Mouse (Mus musculus): Measurements from ENCODE around the gene Pnma5.
"Not testable (repeated sequence)": the region's sequence is repeated elsewhere in the genome, so short reads cannot be mapped to it uniquely, and the experiment has no call there.

Gene Pnma5

DNA sequence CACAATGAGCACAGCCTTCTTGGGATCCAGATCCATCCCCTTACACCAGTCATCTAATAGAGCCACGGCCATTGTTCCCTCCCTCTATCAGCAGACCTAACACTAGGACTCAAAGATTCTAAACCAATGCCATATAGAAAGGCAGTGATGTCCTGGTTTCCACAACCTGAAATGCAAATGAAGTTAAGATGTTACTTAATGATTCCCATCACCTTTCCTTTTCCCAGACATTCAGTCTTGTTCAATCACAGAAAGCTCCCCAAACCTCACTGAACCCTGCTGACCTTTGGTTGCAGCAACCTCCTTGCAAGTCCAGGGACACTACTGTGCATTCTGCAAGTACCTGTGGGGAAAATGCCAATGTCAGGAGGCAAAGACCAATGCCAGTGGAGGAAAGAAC, at the start of gene Pnma5:
Pnma5 (minus strand) TSS at position 101 of the 400 bp plus-strand sequence.
- ChIA-PET CTCF (no interaction called here), POLR2A (no interaction called here)

DNA sequence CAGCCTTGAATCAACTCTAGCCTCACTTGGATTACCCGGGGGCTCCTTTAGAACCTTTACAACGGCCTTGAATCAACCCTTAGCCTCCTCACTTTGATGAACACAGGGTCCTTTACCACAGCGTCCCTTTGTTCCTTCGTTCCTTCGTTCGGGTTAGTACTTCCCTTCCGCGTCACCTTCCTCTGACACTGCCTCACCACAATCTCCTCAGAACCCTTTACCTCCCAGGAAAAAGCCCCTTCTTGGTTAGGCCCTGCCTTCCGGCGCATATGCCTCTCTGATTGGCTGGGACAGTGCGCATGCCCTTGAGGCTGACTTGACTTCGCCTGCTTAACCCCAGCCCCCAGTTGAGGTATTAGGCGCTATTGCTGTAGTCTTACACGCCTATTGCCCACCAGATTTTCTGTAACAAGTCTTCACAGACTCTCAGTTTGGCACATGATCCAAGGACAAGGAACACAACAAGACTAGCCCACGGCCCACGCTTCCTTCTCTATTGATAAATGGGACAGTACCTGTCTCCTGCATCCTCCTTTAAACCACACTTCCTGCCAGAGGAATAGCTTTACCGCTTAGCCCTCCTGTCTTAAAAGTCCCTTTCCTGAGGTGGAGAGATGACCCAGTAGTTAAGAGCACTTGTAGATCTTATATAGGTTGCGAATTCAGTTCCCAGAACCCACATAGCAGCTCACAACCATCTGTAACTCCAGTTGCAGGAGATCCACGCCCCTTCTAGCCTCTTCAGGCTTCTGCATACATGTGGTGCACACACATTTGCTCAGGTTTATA, 45.6 kb upstream of the Pnma5 start, which contains the start of gene Xlr4a:
Xlr4a (minus strand) TSS at position 212 of the 789 bp plus-strand sequence.
- POLR2A ChIA-PET, CTCF ChIA-PET: not testable (repeated sequence)

DNA sequence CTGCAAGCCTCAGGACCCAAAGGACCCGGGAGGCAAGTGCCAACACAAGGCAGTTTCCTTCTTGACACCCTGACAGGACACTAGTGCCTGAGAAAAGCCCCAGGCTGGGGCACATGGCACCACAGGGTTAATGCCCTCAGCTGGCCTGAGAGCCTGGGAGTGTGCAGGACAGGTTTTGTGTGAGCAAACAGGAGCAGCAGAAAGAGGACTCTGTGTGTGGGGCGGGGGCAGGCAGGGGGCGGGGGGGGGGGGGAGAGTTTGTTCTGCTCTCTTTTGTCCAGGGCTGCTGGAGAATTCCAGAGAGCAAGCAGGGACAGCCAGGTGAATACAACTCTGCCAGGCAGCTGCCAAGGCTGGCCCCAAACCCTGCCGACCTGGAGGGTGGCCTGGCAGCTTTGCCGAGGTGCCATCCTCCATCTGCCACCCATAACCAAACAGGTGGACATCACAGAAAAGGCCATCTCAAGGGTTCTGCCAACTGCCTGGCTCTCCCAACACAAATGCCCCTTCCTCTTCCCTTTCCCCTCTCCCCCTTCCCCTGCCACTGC, 29.9 kb upstream of the Pnma5 start:
- POLR2A ChIA-PET, CTCF ChIA-PET: not testable (repeated sequence)

DNA sequence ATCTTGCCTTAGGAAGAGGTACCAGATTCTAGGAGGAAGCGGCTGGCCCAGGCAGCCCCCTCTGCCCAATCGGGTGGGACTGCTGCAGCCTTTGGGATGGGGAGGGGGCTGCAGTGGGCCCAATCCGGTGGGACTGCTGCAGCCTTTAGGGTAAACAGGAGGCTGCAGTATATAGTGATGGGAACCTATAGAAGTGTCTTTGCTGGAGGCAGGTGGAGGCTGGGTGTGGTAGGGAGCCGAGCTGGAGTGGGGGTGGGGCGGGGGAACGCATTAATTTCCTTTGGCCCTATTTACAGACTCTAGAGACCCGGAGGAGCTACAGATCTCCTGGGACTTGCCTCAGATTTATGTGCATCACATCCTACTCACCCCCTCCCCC, 27.5 kb upstream of the Pnma5 start, which contains the start of gene Pnma3:
Pnma3 (plus strand) TSS at position 373 of the 379 bp plus-strand sequence.
- ChIA-PET CTCF (no interaction called here), POLR2A (interaction anchor here in 2 of 4 experiments (1.1 to 1.2 kb wide), 2 partner anchors 10 to 11 kb away, joined by 3 to 5 read pairs; no protein-coding TSS in a partner anchor)

GRCm38 (mm10) chrX:73063512-73064414, 26.9 kb upstream of the Pnma5 start:
- POLR2A ChIA-PET = interaction anchor here in 3 of 4 experiments (0.8 to 1.2 kb wide), 3 partner anchors 10 to 439 kb away, joined by 3 to 5 read pairs (median 3); partner anchors contain the start of gene Atp2b3 (in 1 of the 3)
- CTCF ChIA-PET = no interaction called here

DNA sequence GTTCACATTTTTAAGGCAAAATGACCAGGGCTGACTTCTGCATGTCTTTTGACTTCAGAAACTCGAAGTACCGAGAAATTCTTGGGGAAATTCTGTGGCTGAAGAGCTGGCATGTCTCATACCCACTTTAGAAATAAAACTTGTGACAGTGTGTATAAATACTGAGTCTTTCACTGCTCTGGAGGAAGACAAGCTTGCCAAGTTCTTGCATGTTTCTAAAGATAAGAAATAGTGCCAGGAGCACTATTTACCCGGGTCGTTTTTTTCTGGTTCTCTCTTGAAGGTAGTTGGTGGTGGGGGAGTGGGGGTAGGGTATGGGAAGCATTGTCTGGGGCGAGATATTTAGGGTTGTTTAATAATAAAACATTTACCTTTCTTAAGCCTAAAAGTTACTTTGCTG, 25.4 kb upstream of the Pnma5 start:
- CTCF ChIA-PET = interaction anchor here in 1 of 4 experiments (1.2 kb wide), 1 partner anchor 8 kb away, joined by 3 read pairs; no protein-coding TSS in a partner anchor
- POLR2A ChIA-PET = no interaction called here

DNA sequence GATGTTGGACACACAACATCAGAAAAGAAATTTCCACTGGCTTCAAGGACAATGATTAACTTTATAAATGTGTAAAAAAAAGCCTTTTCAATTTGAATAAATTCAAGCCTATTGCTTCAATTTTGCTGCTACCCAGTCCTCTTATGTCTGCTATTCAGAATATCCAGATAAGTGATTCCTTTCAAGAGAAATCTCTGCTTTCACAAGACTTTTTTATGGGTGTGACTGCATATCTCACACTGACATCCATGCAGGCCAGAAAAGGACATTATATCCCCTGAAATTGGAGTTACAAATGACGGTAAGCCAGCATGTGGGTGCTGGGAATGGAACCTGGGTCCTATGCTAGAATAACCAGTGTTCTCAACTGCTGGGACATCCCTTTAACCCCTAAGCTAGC, 24.6 kb upstream of the Pnma5 start:
- ChIA-PET CTCF (no interaction called here), POLR2A (no interaction called here)

- ChIA-PET CTCF (interaction anchor here (0.5 to 2.8 kb wide), 29 partner anchors 8 to 1196 kb away, joined by 3 to 17 read pairs (median 4); partner anchors contain the start of genes F8a (in 1 of the 4), Haus7 (in 1 of the 4) and Irak1 (in 1 of the 4)), POLR2A (interaction anchor here (0.5 to 2.8 kb wide), 27 partner anchors 10 to 1192 kb away, joined by 3 to 26 read pairs (median 5); partner anchors contain the start of genes Haus7 (in 2 of the 4), Dusp9 (in 1 of the 4), Pnma3 (in 1 of the 4) and Xlr3a (in 1 of the 4))
Observed at GRCm38 (mm10) chrX:73053860-73054563, 17.1 kb upstream of the Pnma5 start.

- CTCF ChIA-PET = no interaction called here
- POLR2A ChIA-PET = interaction anchor here in 3 of 4 experiments (0.6 to 2.3 kb wide), 15 partner anchors 10 to 598 kb away, joined by 3 to 26 read pairs (median 5); partner anchors contain the start of gene Haus7 (in 1 of the 3)
Observed at GRCm38 (mm10) chrX:73039666-73040065, 2.8 kb upstream of the Pnma5 start.

DNA sequence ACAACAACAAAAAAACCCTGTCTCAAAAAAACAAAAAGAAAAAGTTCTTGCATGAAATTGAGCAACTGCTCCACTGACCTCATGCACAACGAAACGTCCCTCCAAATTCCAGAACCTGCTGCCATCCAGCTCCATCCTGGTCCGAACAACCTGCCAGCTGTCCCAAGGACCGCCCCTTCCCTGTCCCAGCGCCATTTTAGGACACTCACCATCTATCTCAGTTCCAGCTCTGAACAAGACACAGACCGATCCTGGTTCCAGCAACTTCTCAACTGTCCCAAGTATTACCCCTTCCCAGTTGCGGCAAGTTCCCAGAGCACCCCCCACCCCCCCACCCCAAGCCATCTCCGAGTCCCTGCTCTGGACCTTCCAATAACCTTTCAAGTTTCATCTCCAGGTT, 1.9 kb upstream of the Pnma5 start:
- CTCF ChIA-PET = interaction anchor here in 1 of 4 experiments (0.6 to 0.9 kb wide), 2 partner anchors 420 to 717 kb away, joined by 3 read pairs; partner anchors contain the start of gene Haus7
- POLR2A ChIA-PET = interaction anchor here in 3 of 4 experiments (0.7 to 2.3 kb wide), 13 partner anchors 9 to 600 kb away, joined by 3 to 26 read pairs (median 4); partner anchors contain the start of genes Dusp9 (in 1 of the 3), Haus7 (in 1 of the 3) and Nsdhl (in 1 of the 3)

DNA sequence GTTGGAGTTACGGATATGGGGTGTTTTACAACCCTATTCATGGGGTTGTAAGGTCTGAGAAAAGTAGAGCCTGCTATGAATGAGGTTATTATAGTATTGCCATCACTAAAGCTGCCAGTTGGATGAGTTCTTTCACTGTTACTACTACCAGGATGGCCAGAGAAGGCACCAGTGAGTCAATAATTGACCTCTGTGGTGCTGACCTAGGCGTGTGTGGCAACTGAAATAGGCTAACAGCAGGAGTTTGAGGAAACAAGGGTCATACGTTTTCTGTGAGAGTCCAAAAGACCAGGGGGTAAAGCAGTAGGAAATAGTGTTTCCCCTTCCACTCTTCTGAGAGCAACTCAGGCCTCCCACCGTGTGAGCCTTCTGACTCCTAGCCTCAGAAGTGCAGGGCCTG, 24.1 kb downstream of the Pnma5 start:
- POLR2A ChIA-PET = no interaction called here
- CTCF ChIA-PET = no interaction called here

DNA sequence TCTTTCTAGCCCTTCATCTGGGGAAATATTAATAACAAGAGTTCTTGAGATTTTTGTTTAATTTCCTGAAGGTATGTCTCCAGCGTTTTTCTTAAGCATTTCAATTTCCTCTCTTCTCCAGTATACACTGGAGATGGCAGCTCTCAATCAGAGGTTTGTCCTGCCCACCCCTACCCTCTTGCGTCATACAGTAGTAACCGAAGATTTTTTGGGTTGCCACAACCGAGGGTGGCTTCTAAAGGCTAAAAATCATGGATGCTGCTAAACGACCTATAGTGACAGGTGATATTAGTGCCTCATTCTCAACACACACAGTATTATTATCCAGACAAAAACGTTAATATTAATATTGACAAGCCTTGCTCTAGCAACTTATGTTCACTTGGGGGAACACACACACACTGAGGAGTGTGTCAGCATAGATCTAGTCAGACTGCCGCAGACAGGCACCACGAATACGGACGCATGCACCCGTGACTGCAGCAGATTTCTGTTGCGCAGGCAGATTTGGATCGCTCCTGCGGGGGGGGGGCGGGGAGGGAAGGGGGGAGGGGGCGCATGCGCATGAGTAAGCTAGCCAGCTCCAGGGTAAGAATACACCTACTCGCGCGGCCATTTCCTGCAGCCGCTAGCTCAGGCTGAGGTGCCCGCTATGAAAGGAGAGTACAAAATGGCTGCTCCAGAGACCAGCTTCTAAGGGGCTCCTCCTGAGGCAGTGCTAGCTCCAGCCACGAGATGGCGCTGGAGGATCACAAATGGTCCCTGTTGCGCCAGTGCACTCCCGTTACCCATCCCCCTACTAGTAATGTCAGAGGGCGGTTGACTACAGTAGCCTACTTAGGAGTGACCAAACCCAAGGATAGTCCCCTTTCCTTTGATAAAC, 29.1 kb downstream of the Pnma5 start:
- POLR2A ChIA-PET = interaction anchor here (0.6 to 2.3 kb wide), 36 partner anchors 9 to 1369 kb away, joined by 3 to 16 read pairs (median 4); partner anchors contain the start of genes Haus7 (in 2 of the 4), Cetn2 (in 1 of the 4), F8a (in 1 of the 4) and Nsdhl (in 1 of the 4)
- CTCF ChIA-PET = interaction anchor here (0.6 to 2.2 kb wide), 19 partner anchors 15 to 1514 kb away, joined by 3 to 11 read pairs (median 5); partner anchors contain the start of genes Haus7 (in 1 of the 4), Zfp185 (in 1 of the 4) and Zfp92 (in 1 of the 4)

- CTCF ChIA-PET = no interaction called here
- POLR2A ChIA-PET = interaction anchor here in 2 of 4 experiments (0.5 to 1.1 kb wide), 5 partner anchors 15 to 909 kb away, joined by 3 to 6 read pairs (median 4); no protein-coding TSS in a partner anchor
Observed at GRCm38 (mm10) chrX:73005678-73006077, 31.2 kb downstream of the Pnma5 start.

- POLR2A ChIA-PET = no interaction called here
- CTCF ChIA-PET = no interaction called here
Observed at GRCm38 (mm10) chrX:73003110-73003509, 33.8 kb downstream of the Pnma5 start.

GRCm38 (mm10) chrX:72995542-72995941, 41.4 kb downstream of the Pnma5 start:
- ChIA-PET POLR2A (interaction anchor here in 1 of 4 experiments (0.5 kb wide), 1 partner anchor 67 kb away, joined by 4 read pairs; no protein-coding TSS in a partner anchor), CTCF (no interaction called here)

DNA sequence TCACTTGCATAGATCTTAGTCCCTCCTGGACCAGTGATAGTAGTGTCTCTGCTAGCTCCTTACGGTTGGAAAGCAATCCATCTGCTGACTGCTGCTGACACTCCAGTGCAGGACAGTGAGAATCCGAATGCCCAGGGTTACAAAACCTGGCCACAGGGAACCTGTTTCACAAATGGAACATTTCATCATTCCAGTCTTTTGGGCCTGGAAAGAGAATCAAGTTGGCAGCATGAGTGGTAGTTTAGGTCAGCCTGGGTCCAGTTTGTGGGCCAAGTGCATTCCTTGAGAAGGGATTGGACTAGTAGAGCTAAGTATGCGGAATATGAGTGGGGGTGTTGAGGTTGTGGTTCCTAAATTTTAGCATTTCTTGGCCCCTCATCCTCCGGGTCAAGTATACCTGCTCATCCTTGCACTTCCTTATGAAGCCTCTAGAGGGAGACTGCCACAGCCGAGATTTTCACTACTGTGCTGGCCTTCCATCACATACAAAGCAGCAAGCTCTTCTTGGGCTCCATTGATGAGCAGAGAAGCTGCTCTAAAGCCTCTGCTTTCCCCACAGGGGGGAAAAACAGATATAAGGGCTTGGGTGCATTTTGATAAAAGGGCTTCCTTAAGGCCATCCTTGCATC, 44.5 kb downstream of the Pnma5 start:
- ChIA-PET POLR2A (interaction anchor here in 2 of 4 experiments (0.8 to 1.6 kb wide), 5 partner anchors 8 to 46 kb away, joined by 3 to 4 read pairs (median 4); no protein-coding TSS in a partner anchor), CTCF (interaction anchor here (0.6 to 1.5 kb wide), 12 partner anchors 9 to 1089 kb away, joined by 3 to 9 read pairs (median 4); partner anchors contain the start of gene Haus7 (in 1 of the 4))
